Mouse (Mus musculus) intestine, embryonic 14.5 days (tissue): Measurements from ENCODE around the gene Mthfd2. TPM values are rescaled to one million over a fixed set of nuclear protein-coding genes. Genes with fewer than 3 reads are reported as not detected.

Source experiments
- ATAC-seq: fragments of 200-750 bp; cut with Nextera tagmentation; replicated peaks from 2 replicates; pipeline ENCODE4 v1.8.0; 2017; ENCODE audit warnings: low read depth, moderate number of reproducible peaks, moderate TSS enrichment, moderate library complexity; ENCODE audit not compliant: low FRiP score, low TSS enrichment
- DNase-seq: peaks from one replicate; pipeline ENCODE4 v3.0.0-alpha.2; 2018; ENCODE audit warnings: low spot score
- H3K27ac ChIP-seq: fragments of 300-500 bp; sonication (generic); 2 replicates; pipeline ENCODE4 v1.5.1; 2014; ENCODE audit warnings: low read depth, mild to moderate bottlenecking, control low read depth
- H3K27me3 ChIP-seq: fragments of 300-500 bp; sonication (generic); replicated peaks from 2 replicates; pipeline ENCODE4 v1.6.1; 2014; ENCODE audit warnings: low read length, control low read depth; ENCODE audit not compliant: control insufficient read depth, insufficient read depth
- H3K36me3 ChIP-seq: fragments of 300-500 bp; sonication (generic); 2 replicates; pipeline ENCODE4 v1.6.1; 2014; ENCODE audit warnings: low read length, control low read depth; ENCODE audit not compliant: control insufficient read depth, insufficient read depth
- H3K4me1 ChIP-seq: fragments of 300-500 bp; sonication (generic); replicated peaks from 2 replicates; pipeline ENCODE4 v1.6.1; 2014; ENCODE audit warnings: low read length, control low read depth, mixed read lengths; ENCODE audit not compliant: control insufficient read depth, insufficient read depth
- H3K4me2 ChIP-seq: fragments of 300-500 bp; sonication (generic); 2 replicates; pipeline ENCODE4 v1.6.1; 2014; ENCODE audit warnings: low read length
- H3K4me3 ChIP-seq: fragments of 300-500 bp; sonication (generic); 2 replicates; pipeline ENCODE4 v1.5.1; 2014; ENCODE audit warnings: low read depth, low read length, control low read depth, mixed read lengths
- H3K9ac ChIP-seq: fragments of 300-500 bp; sonication (generic); 2 replicates; pipeline ENCODE4 v1.6.1; 2014; ENCODE audit warnings: mild to moderate bottlenecking, low read length
- H3K9me3 ChIP-seq: fragments of 300-500 bp; sonication (generic); 2 replicates; pipeline ENCODE4 v1.6.1; 2016; ENCODE audit warnings: low read length, control low read depth; ENCODE audit not compliant: control insufficient read depth
- WGBS: fragments of 180-500 bp; shearing (Covaris S2); extraction: QIAGEN DNeasy Blood & Tissue Kit; methylation state at CpG from one replicate; pipeline ENCODE4 v1.1.7; 2014; 5-methylcytosine and 5-hydroxymethylcytosine counted together
- polyA plus RNA-seq: library from polyadenylated mRNA; unstranded; fragments of >200 nt; fragmentation: Nextera tagmentation; extraction: Ambion mirVana; gene quantifications from 2 replicates; pipeline ENCODE4 v1.2.1, GENCODE M21; 2014

Gene Mthfd2
- polyA plus RNA-seq, 1 experiment from 2014 or later, result 37.4 TPM

DNA sequence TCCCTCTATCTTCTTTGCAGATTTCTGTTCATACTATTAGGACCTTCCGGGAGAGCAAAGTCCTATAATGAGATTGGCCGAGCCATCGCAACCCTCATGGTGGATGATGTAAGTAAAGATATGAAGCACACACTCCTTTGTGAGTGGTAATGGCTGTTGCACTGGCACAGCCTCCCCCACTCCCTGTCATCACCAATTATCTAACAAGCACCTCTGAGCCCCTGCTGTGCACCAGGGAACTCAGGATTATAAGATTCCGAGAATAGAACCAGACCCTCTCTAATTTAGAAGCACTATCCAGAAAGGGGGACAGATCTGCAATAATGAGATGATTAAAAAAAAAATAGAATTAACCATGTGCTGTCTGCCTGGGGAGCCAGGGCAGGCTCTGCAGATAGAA is 60.1 kb downstream of the Mthfd2 start:
- H3K9me3 ChIP-seq, result no peaks in the 10 kb centered on the region
- no peaks in the 10 kb centered on the region for H3K27me3 ChIP-seq
- no peak overlapping the region for H3K27ac ChIP-seq
- DNase-seq, result no peak
- no peak overlapping the region for H3K4me3 ChIP-seq
- H3K4me1 ChIP-seq, result peaks cover 4% of the 10 kb centered on the region; the same call in 1 of the 2 replicates
- no peak overlapping the region for H3K9ac ChIP-seq
- no peak overlapping the region for H3K4me2 ChIP-seq
- no peaks in the 10 kb centered on the region for H3K36me3 ChIP-seq
- ATAC-seq, result no peak
- WGBS, result 87% methylated on average over 4 of the region's 4 CpGs

DNA sequence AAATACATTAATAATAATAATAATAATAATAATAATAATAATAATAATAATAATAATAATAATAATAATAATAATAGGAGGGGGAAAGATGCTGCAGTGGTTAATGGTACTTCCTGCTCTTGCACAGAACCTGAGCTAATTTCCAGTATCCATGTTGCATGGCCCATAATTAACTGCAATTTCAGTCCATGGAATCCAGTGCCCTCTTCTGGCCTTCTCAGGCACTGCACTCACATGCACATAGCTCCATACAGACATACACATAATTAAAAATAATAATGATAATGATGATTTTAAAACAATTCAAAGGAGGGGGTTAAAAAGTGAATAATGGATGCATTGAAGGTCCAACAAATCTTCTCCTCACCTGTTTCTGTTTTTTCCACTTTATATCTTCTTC is 60.5 kb downstream of the Mthfd2 start:
- Histone ChIP-seq H3K4me3 (no peak overlapping the region), H3K27ac (no peak overlapping the region), H3K27me3 (no peaks in the 10 kb centered on the region), H3K4me1 (peaks cover 4% of the 10 kb centered on the region; the same call in 1 of the 2 replicates), H3K4me2 (no peak overlapping the region), H3K9ac (no peak overlapping the region), H3K36me3 (no peaks in the 10 kb centered on the region), H3K9me3 (no peaks in the 10 kb centered on the region)
- no peak for DNase-seq
- no peak for ATAC-seq

DNA sequence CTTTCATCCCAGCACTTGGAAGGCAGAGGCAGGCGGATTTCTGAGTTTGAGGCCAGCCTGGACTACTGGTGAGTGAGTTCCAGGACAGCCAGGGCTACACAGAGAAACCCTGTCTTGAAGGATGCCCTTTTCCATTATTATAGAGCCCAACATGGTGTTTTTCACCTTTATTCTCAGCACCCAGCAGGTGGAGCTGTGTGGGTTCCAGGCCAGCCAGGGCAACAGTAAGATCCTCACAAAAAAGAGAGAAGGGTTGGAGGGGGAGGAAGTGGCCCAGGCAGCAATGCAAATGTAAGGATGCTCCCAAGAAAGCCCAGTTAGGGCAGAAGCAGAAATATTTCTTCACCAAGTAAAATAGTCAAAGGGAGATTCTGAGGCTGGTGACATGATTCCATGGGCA is 61.2 kb downstream of the Mthfd2 start:
- H3K9me3 ChIP-seq, result no peaks in the 10 kb centered on the region
- no peak overlapping the region for H3K4me3 ChIP-seq
- H3K4me2 ChIP-seq, result no peak overlapping the region
- H3K4me1 ChIP-seq, result peaks cover 4% of the 10 kb centered on the region; the same call in 1 of the 2 replicates
- ATAC-seq (no peak), DNase-seq (no peak)
- no peak overlapping the region for H3K27ac ChIP-seq
- H3K9ac ChIP-seq, result no peak overlapping the region
- no peaks in the 10 kb centered on the region for H3K27me3 ChIP-seq
- 96% methylated on average over 1 of the region's 1 CpGs for WGBS
- H3K36me3 ChIP-seq, result no peaks in the 10 kb centered on the region

Other genes starting within 250 kb of the Mthfd2 start
- 45.5 and 46.9 TPM in 2 replicates for gene Pcgf1, start 248.0 kb downstream of the Mthfd2 start, polyA plus RNA-seq
- gene Lbx2, start 239.5 kb downstream of the Mthfd2 start, polyA plus RNA-seq, result 1.1 and 1.4 TPM in 2 replicates
- gene Ccdc142, start 224.3 kb downstream of the Mthfd2 start, polyA plus RNA-seq, result 2.0 and 2.9 TPM in 2 replicates
- 2.1 and 2.6 TPM in 2 replicates for gene Gm42688, start 224.3 kb downstream of the Mthfd2 start, polyA plus RNA-seq
- 132 and 136 TPM in 2 replicates for gene Mrpl53, start 216.9 kb downstream of the Mthfd2 start, polyA plus RNA-seq
- gene Mogs, start 210.4 kb downstream of the Mthfd2 start, polyA plus RNA-seq, result 39.7 and 60.0 TPM in 2 replicates
- 83.8 and 91.2 TPM in 2 replicates for gene Wbp1, start 204.3 kb downstream of the Mthfd2 start, polyA plus RNA-seq
- 13.4 and 13.8 TPM in 2 replicates for gene Ino80b, start 200.5 kb downstream of the Mthfd2 start, polyA plus RNA-seq
- 16.9 and 17.6 TPM in 2 replicates for gene Rtkn, start 190.4 kb downstream of the Mthfd2 start, polyA plus RNA-seq
- 4.3 and 6.4 TPM in 2 replicates for gene Wdr54, start 169.5 kb downstream of the Mthfd2 start, polyA plus RNA-seq
- 0.47 and 0.83 TPM in 2 replicates for gene 1700003E16Rik, start 169.5 kb downstream of the Mthfd2 start, polyA plus RNA-seq
- 75.3 and 76.0 TPM in 2 replicates for gene Dctn1, start 160.0 kb downstream of the Mthfd2 start, polyA plus RNA-seq
- 0.17 and 0.46 TPM in 2 replicates for gene Slc4a5, start 106.1 kb downstream of the Mthfd2 start, polyA plus RNA-seq
- 74.8 and 76.4 TPM in 2 replicates for gene Mob1a, start 108 bp upstream of the Mthfd2 start, polyA plus RNA-seq
- gene Bola3, start 23.2 kb upstream of the Mthfd2 start, polyA plus RNA-seq, result 144 and 155 TPM in 2 replicates
- 35.1 and 40.1 TPM in 2 replicates for gene Tet3, start 133.2 kb upstream of the Mthfd2 start, polyA plus RNA-seq
- 70.0 and 89.6 TPM in 2 replicates for gene Dguok, start 181.1 kb upstream of the Mthfd2 start, polyA plus RNA-seq
- 1,357 and 1,367 TPM in 2 replicates for gene Actg2, start 210.4 kb upstream of the Mthfd2 start, polyA plus RNA-seq
- gene Stambp, start 246.8 kb upstream of the Mthfd2 start, polyA plus RNA-seq, result 23.8 and 26.0 TPM in 2 replicates